Mouse (Mus musculus) liver, adult 2 months (tissue): Measurements from ENCODE around the gene Gmps. TPM values are rescaled to one million over a fixed set of nuclear protein-coding genes. Genes with fewer than 3 reads are reported as not detected.

Source experiments
- DNase-seq: peaks from one replicate; pipeline ENCODE4 v3.0.0-alpha.2; 2011; ENCODE audit warnings: low read depth, low spot score; ENCODE audit errors: extremely low read depth
- H3K27ac ChIP-seq: fragments of 200-500 bp; replicated peaks from 2 replicates; pipeline ENCODE4 v1.5.1; 2012; ENCODE audit warnings: low read depth, mild to moderate bottlenecking, control low read depth, inconsistent platforms, low read length; ENCODE audit not compliant: insufficient read depth
- H3K27me3 ChIP-seq: fragments of 200-500 bp; 2 replicates; pipeline ENCODE4 v1.6.1; 2012; ENCODE audit warnings: mild to moderate bottlenecking, moderate library complexity, low read length, inconsistent platforms; ENCODE audit not compliant: control insufficient read depth, insufficient read depth
- H3K36me3 ChIP-seq: fragments of 200-500 bp; 2 replicates; pipeline ENCODE4 v1.6.1; 2012; ENCODE audit warnings: low read length, inconsistent platforms; ENCODE audit not compliant: control insufficient read depth, insufficient read depth
- H3K4me1 ChIP-seq: fragments of 200-500 bp; 2 replicates; pipeline ENCODE4 v1.6.1; 2011; ENCODE audit warnings: low read length; ENCODE audit not compliant: control insufficient read depth, insufficient read depth
- H3K4me3 ChIP-seq: fragments of 200-500 bp; 2 replicates; pipeline ENCODE4 v1.5.1; 2011; ENCODE audit warnings: low read depth, mild to moderate bottlenecking, control low read depth, low read length, moderate library complexity; ENCODE audit not compliant: insufficient read depth
- H3K79me2 ChIP-seq: fragments of 200-500 bp; 2 replicates; pipeline ENCODE4 v1.6.1; 2012; ENCODE audit warnings: inconsistent platforms, mild to moderate bottlenecking, low read length, moderate library complexity; ENCODE audit not compliant: control insufficient read depth, insufficient read depth
- H3K9ac ChIP-seq: fragments of 200-500 bp; 2 replicates; pipeline ENCODE4 v1.6.1; 2012; ENCODE audit warnings: low read depth, mild to moderate bottlenecking, control low read depth, inconsistent platforms, low read length
- CTCF ChIP-seq: fragments of 200-500 bp; IDR thresholded peaks from 2 replicates; pipeline ENCODE4 v1.5.1; 2011; ENCODE audit warnings: low read depth, low read length, control low read depth
- POLR2A ChIP-seq: fragments of 200-500 bp; IDR thresholded peaks from 2 replicates; pipeline ENCODE4 v1.6.1; 2011; ENCODE audit warnings: low read length, control low read depth; ENCODE audit not compliant: insufficient read depth; ENCODE audit errors: extremely low read depth
- WGBS: fragments of 180-500 bp; shearing (Covaris S2); methylation state at CpG from one replicate; pipeline ENCODE4 v1.1.7; 2018; 5-methylcytosine and 5-hydroxymethylcytosine counted together
- polyA plus RNA-seq: library from polyadenylated mRNA; depleted of rRNA; stranded (reverse); fragments of >200 nt; gene quantifications from 2 replicates; pipeline ENCODE4 v1.2.3, GENCODE M21; 2012; rRNA removed
- total RNA-seq: library from RNA; depleted of rRNA; stranded (reverse); fragments of >200 nt; gene quantifications from 2 replicates; pipeline ENCODE4 v1.2.3, GENCODE M21; 2014; rRNA removed

Gmps gene
- total RNA-seq (9.2 and 9.6 TPM in 2 replicates), polyA plus RNA-seq (2.8 and 3.4 TPM in 2 replicates)

DNA sequence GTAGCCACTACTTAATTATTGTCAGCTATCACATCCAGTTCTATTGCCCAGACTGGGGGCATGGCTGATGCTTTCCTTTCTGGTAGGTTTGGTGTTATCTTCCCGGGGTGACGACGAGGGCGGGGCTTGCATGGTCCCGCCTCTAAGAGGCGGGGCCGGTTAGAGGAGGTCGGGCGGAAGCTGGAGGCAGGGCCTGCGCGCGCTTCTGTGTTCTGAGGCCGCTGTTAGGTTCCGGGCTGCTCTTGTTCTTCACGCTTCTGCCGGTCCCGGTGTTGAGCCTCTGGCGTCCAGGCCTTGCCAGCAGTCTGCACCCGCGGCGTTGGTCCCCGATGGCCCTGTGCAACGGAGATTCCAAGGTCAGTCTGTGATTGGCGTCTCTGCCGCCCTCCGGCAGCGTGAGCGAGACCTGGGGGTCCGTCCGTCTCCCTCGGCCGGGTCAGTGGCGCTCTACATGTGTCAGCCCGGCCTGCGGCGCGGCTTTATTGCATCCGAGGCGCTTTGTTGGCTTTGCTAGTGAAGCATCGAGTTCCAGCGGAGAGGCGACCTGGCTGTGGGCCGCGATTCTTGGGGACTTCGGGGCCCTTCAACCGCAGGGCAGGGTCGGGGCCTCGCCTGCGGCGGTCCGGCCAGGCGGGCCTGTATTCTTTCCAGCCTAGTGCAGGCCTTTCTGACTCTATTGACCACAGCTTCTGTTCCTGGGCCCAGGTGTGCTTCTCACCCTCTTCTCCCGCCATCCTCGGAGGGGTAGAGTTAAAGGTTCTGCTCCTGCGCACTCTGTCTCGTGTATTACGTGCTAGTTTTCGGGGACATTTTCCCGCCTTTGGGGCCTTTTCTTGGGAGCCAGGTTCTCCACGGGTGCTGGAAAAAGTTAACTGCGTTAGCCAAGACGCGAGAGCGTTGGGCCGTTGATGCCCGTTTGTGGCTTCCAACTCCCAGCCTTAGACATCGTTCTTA lies at the start of gene Gmps:
Gene Gmps, plus strand, starts transcription at position 152 of the 954 bp plus-strand sequence.
- Histone ChIP-seq H3K79me2 (peaks cover 8% of the 10 kb centered on the region; the same call in 1 of the 2 replicates), H3K36me3 (peaks cover 9% of the 10 kb centered on the region), H3K27ac (peak within 1 kb of the TSS; percentile 90), H3K4me1 (no peaks in the 10 kb centered on the region; the same call in 1 of the 2 replicates), H3K9ac (peak within 1 kb of the TSS; percentile 97), H3K27me3 (no peaks in the 10 kb centered on the region), H3K4me3 (peak within 1 kb of the TSS; percentile 97)
- TF ChIP-seq CTCF (no peak), POLR2A (peak; percentile 79)
- under 1% methylated on average over 67 of the region's 67 CpGs for WGBS
- peak; percentile 83 for DNase-seq

GRCm38 (mm10) chr3:63928878-63929859 lies 46.7 kb upstream of the Gmps start, which contains the start of gene E130311K13Rik:
E130311K13Rik (minus strand) TSS chr3:63929472.
- Histone ChIP-seq H3K4me1 (no peaks in the 10 kb centered on the region; the same call in 1 of the 2 replicates), H3K27ac (peak within 1 kb of the TSS; percentile 86), H3K27me3 (no peaks in the 10 kb centered on the region), H3K9ac (peak within 1 kb of the TSS; percentile 89), H3K4me3 (peak within 1 kb of the TSS; percentile 81), H3K36me3 (peaks cover 5% of the 10 kb centered on the region; the same call in 1 of the 2 replicates), H3K79me2 (no peaks in the 10 kb centered on the region)
- WGBS = 5% methylated on average over 48 of the region's 48 CpGs
- peak; percentile 64 for DNase-seq
- TF ChIP-seq POLR2A (peak; percentile 45; the same call in 1 of the 2 replicates), CTCF (peak; percentile 84)

DNA sequence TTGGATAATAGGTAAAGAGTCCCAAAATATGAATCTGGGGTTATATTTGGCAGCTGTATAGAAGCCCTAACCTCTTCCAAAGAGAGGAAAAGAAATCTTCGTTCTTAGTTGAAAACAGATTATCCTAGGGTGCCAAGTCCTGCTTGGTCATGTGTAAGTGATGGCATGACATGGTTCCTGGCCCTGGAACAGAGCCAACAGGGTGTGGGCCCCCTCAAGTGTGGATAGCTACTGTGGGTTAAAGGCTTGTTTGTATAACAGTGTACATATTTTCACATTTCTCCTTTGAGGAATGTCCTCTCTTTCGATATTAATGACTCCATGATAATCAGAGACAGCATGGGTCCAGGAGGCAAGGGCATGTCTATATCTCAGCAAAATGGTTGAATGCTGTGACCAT lies 37.0 kb upstream of the Gmps start:
- H3K79me2 ChIP-seq = no peaks in the 10 kb centered on the region
- no peaks in the 10 kb centered on the region for H3K27me3 ChIP-seq
- H3K27ac ChIP-seq = no peak overlapping the region
- no peaks in the 10 kb centered on the region for H3K4me1 ChIP-seq
- no peak for TF ChIP-seq CTCF
- DNase-seq = no peak
- no peak overlapping the region for H3K9ac ChIP-seq
- no peak overlapping the region for H3K4me3 ChIP-seq
- 78% methylated on average over 2 of the region's 2 CpGs for WGBS
- H3K36me3 ChIP-seq = peaks cover 22% of the 10 kb centered on the region

DNA sequence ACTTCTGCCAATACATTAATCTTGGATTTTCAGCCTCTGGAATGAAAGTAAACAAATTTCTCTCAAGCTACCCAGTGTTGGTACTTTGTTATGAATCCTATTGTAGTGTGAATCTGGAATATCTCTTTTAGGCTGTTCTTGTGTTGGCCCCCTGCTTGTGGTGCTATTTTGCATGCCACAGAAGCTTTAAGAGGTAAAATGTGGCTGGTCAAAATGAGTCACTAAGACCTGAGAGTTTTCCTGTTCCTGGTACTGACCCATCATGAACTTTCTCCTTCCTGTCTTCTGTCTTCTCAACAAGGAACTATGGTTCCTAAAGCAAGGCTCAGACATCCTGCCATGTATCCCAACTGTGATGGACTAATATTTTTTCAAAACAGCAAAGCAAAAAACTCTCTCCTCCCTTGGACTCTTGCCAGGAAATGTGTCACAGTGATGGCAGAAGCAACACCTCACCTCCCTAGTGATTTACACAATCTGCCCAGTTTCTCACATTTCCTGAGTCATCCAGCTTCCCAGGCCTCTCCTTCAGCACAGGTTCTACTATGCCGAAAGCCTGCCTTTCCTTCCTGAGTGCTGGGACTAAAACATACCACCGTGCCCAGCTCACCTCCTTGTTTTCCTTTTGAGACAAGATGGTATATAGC lies 34.6 kb upstream of the Gmps start:
- 89% methylated on average over 2 of the region's 2 CpGs for WGBS
- H3K27ac ChIP-seq = no peak overlapping the region
- H3K4me1 ChIP-seq = no peaks in the 10 kb centered on the region
- no peak for TF ChIP-seq POLR2A
- no peak for TF ChIP-seq CTCF
- H3K9ac ChIP-seq = no peak overlapping the region
- H3K79me2 ChIP-seq = no peaks in the 10 kb centered on the region
- H3K4me3 ChIP-seq = no peak overlapping the region
- no peak for DNase-seq
- no peaks in the 10 kb centered on the region for H3K27me3 ChIP-seq
- peaks cover 36% of the 10 kb centered on the region for H3K36me3 ChIP-seq

DNA sequence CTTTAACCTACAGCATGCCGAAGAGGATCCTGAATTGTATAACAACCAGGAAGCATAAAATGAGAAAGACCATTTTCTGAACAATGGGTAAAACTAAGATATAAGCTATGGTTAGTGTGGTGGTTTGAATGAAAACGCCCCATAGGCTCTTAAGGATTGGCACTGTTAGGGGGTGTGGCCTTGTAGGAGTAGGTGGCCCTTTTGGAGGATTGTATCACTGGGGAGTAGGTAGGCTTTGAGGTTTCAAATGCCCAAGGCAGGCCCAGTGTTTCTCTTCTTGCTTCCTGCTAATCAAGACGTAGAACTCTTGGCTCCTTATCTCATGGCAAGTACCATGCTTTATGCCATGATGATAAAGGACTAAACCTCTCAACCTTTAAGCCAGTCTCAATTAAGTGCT lies 26.1 kb upstream of the Gmps start:
- no peak for TF ChIP-seq CTCF
- TF ChIP-seq POLR2A = no peak
- Histone ChIP-seq H3K9ac (no peak overlapping the region), H3K36me3 (peaks cover 20% of the 10 kb centered on the region), H3K79me2 (peaks cover 2% of the 10 kb centered on the region; the same call in 1 of the 2 replicates), H3K27ac (no peak overlapping the region), H3K4me1 (peaks cover 2% of the 10 kb centered on the region; the same call in 1 of the 2 replicates), H3K4me3 (no peak overlapping the region), H3K27me3 (no peaks in the 10 kb centered on the region)
- no peak for DNase-seq
- WGBS = 89% methylated on average over 3 of the region's 3 CpGs
